Mouse (Mus musculus): ENCODE results near the gene Dusp2. TPM values are rescaled to one million over a fixed set of nuclear protein-coding genes. Genes with fewer than 3 reads are reported as not detected.

Gene Dusp2
- polyA plus RNA-seq, 1 experiment from 2014 or later, result 2.6 TPM

- Histone ChIP-seq H3K9me3 (ENCODE audit: control insufficient read depth, low read length) (no peaks in the 10 kb centered on the region), H3K27ac (replicated peaks) (no peak overlapping the region), H3K27me3 (ENCODE audit: control insufficient read depth, insufficient read depth, low read length) (no peaks in the 10 kb centered on the region), H3K9ac (ENCODE audit: low read length) (no peak overlapping the region), H3K4me1 (replicated peaks; ENCODE audit: control insufficient read depth, insufficient read depth) (no peaks in the 10 kb centered on the region), H3K4me2 (replicated peaks; ENCODE audit: low read depth) (no peak overlapping the region), H3K4me3 (ENCODE audit: low read depth, low read length) (no peak overlapping the region), H3K36me3 (ENCODE audit: control insufficient read depth, insufficient read depth, low read length) (no peaks in the 10 kb centered on the region)
- DNase-seq (ENCODE audit: low spot score), result no peak
- 100% methylated on average over 1 of the region's 1 CpGs for WGBS
- TF ChIP-seq EP300 (optimal IDR thresholded peaks at IDR 0.05) (no peak), CTCF (IDR thresholded peaks at IDR 0.05; ENCODE audit: low read depth) (no peak)
- ATAC-seq (ENCODE audit: low FRiP score, low TSS enrichment), result no peak
Observed at GRCm38 (mm10) chr2:127315155-127315470, 20.8 kb upstream of the Dusp2 start.

- no peak overlapping the region for H3K4me3 ChIP-seq (ENCODE audit: low read depth, low read length)
- WGBS, result 68% methylated on average over 5 of the region's 5 CpGs
Observed at GRCm38 (mm10) chr2:127316431-127316830, 19.5 kb upstream of the Dusp2 start.

DNA sequence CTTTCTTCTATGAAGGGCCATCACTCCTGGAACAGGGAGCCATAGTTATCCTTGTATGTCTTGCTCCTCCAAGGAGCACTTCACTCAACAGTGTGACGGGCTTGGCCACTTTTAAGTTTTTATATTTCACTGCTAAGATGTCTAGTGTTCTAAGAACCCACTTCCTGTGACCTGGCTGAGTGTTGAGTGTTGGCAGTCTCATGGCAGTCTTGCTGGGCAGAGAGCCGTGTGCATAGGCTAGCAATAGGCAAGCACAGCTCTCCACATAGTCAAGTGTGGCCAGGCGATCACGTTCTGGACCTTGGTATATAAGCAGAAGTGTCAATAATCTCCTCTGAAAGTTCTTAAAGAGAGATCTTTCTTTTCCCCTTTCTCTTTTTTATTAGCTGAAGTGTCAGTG is 17.8 kb upstream of the Dusp2 start:
- H3K9me3 ChIP-seq (ENCODE audit: control insufficient read depth, low read length), result no peaks in the 10 kb centered on the region
- no peak overlapping the region for H3K9ac ChIP-seq (ENCODE audit: low read length)
- no peak overlapping the region for H3K4me2 ChIP-seq (replicated peaks; ENCODE audit: low read depth)
- ATAC-seq (ENCODE audit: low FRiP score, low TSS enrichment), result no peak
- no peaks in the 10 kb centered on the region for H3K36me3 ChIP-seq (ENCODE audit: control insufficient read depth, insufficient read depth, low read length)
- no peak overlapping the region for H3K4me3 ChIP-seq (ENCODE audit: low read depth, low read length)
- H3K4me1 ChIP-seq (replicated peaks; ENCODE audit: control insufficient read depth, insufficient read depth), result no peaks in the 10 kb centered on the region
- TF ChIP-seq EP300 (optimal IDR thresholded peaks at IDR 0.05), result no peak
- TF ChIP-seq CTCF (IDR thresholded peaks at IDR 0.05; ENCODE audit: low read depth), result no peak
- no peak for DNase-seq (ENCODE audit: low spot score)
- no peaks in the 10 kb centered on the region for H3K27me3 ChIP-seq (ENCODE audit: control insufficient read depth, insufficient read depth, low read length)
- WGBS, result 83% methylated on average over 4 of the region's 4 CpGs
- H3K27ac ChIP-seq (replicated peaks), result no peak overlapping the region

More at GRCm38 (mm10) chr2:127316431-127316830, 19.5 kb upstream of the Dusp2 start:
- no peaks in the 10 kb centered on the region for H3K4me1 ChIP-seq (replicated peaks; ENCODE audit: control insufficient read depth, insufficient read depth)
- DNase-seq (ENCODE audit: low spot score), result no peak
- H3K9ac ChIP-seq (ENCODE audit: low read length), result no peak overlapping the region
- no peaks in the 10 kb centered on the region for H3K36me3 ChIP-seq (ENCODE audit: control insufficient read depth, insufficient read depth, low read length)
- ATAC-seq (ENCODE audit: low FRiP score, low TSS enrichment), result no peak
- no peak for TF ChIP-seq CTCF (IDR thresholded peaks at IDR 0.05; ENCODE audit: low read depth)
- no peak for TF ChIP-seq EP300 (optimal IDR thresholded peaks at IDR 0.05)
- H3K27me3 ChIP-seq (ENCODE audit: control insufficient read depth, insufficient read depth, low read length), result no peaks in the 10 kb centered on the region
- H3K9me3 ChIP-seq (ENCODE audit: control insufficient read depth, low read length), result no peaks in the 10 kb centered on the region
- no peak overlapping the region for H3K27ac ChIP-seq (replicated peaks)
- no peak overlapping the region for H3K4me2 ChIP-seq (replicated peaks; ENCODE audit: low read depth)

- WGBS, result 64% methylated on average over 4 of the region's 4 CpGs
- no peak for DNase-seq (ENCODE audit: low spot score)
- no peak for ATAC-seq (ENCODE audit: low FRiP score, low TSS enrichment)
Observed at GRCm38 (mm10) chr2:127319071-127319470, 16.9 kb upstream of the Dusp2 start.

DNA sequence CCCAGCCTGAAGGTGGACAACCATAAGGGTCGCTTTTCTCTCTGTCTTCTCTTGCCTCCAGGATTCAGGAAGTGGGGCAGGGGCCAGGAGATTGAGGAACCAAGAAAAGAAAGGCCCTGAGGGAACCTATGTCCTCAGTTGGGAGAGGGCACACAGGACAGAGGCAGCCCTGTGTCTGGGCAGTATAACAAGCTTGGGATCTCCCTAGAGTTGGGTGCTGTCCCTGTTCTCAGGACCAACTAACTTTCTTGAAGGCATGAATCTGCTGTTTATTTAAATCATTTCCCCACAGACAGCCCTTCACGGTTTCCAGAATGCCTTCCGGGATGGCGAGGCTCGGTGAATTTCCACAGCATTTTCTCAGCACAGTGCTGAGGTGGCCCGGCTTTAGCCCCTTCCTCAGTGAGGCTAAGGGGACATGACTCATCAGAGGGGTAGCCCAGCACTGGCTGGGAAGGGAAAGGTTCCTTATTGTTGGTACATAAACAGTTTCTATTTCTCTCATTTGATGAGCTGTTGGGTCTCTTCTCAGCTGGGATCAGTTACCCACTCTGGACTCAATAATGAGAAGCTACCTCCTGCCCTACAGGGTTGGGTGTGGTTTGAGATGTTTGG is 13.2 kb upstream of the Dusp2 start:
- Histone ChIP-seq H3K9me3 (ENCODE audit: control insufficient read depth, low read length) (no peaks in the 10 kb centered on the region), H3K27ac (replicated peaks) (no peak overlapping the region), H3K4me1 (replicated peaks; ENCODE audit: control insufficient read depth, insufficient read depth) (no peaks in the 10 kb centered on the region), H3K4me3 (ENCODE audit: low read depth, low read length) (no peak overlapping the region), H3K4me2 (replicated peaks; ENCODE audit: low read depth) (no peak overlapping the region), H3K36me3 (ENCODE audit: control insufficient read depth, insufficient read depth, low read length) (no peaks in the 10 kb centered on the region), H3K9ac (ENCODE audit: low read length) (no peak overlapping the region), H3K27me3 (ENCODE audit: control insufficient read depth, insufficient read depth, low read length) (no peaks in the 10 kb centered on the region)
- no peak for DNase-seq (ENCODE audit: low spot score)
- 75% methylated on average over 6 of the region's 6 CpGs for WGBS
- TF ChIP-seq CTCF (IDR thresholded peaks at IDR 0.05; ENCODE audit: low read depth) (no peak), EP300 (optimal IDR thresholded peaks at IDR 0.05) (no peak)
- ATAC-seq (ENCODE audit: low FRiP score, low TSS enrichment), result no peak

More at GRCm38 (mm10) chr2:127319071-127319470, 16.9 kb upstream of the Dusp2 start:
- TF ChIP-seq CTCF (IDR thresholded peaks at IDR 0.05; ENCODE audit: low read depth), result no peak
- no peak for TF ChIP-seq EP300 (optimal IDR thresholded peaks at IDR 0.05)
- Histone ChIP-seq H3K4me3 (ENCODE audit: low read depth, low read length) (no peak overlapping the region), H3K36me3 (ENCODE audit: control insufficient read depth, insufficient read depth, low read length) (no peaks in the 10 kb centered on the region), H3K4me1 (replicated peaks; ENCODE audit: control insufficient read depth, insufficient read depth) (no peaks in the 10 kb centered on the region), H3K4me2 (replicated peaks; ENCODE audit: low read depth) (no peak overlapping the region), H3K9ac (ENCODE audit: low read length) (no peak overlapping the region), H3K27me3 (ENCODE audit: control insufficient read depth, insufficient read depth, low read length) (no peaks in the 10 kb centered on the region), H3K9me3 (ENCODE audit: control insufficient read depth, low read length) (no peaks in the 10 kb centered on the region), H3K27ac (replicated peaks) (no peak overlapping the region)

DNA sequence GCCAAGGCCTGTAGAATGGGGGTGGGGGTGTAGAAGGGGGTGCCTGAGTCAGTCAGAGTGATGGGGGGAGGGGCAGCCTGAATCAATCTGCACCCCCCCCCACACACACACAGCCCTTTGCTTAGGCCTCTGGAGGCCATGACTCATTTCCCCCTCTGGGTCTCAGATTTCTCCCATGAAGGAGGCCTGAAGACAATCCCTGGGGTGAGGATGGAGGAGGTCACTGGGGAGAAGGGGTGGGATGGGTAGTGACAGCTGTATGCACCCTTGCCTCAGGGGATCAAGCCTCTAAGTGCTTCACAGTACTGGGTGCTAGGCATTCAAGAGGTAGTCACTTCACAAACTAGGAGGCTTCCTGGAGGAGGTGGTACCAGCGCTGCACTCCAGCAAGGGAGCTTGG is 12.3 kb upstream of the Dusp2 start:
- ATAC-seq (ENCODE audit: low FRiP score, low TSS enrichment) (no peak), DNase-seq (ENCODE audit: low spot score) (no peak)
- WGBS, result 95% methylated on average over 1 of the region's 1 CpGs
- no peak overlapping the region for H3K9ac ChIP-seq (ENCODE audit: low read length)
- no peaks in the 10 kb centered on the region for H3K4me1 ChIP-seq (replicated peaks; ENCODE audit: control insufficient read depth, insufficient read depth)
- no peak overlapping the region for H3K4me3 ChIP-seq (ENCODE audit: low read depth, low read length)
- no peaks in the 10 kb centered on the region for H3K27me3 ChIP-seq (ENCODE audit: control insufficient read depth, insufficient read depth, low read length)
- no peak overlapping the region for H3K4me2 ChIP-seq (replicated peaks; ENCODE audit: low read depth)
- H3K9me3 ChIP-seq (ENCODE audit: control insufficient read depth, low read length), result no peaks in the 10 kb centered on the region
- no peaks in the 10 kb centered on the region for H3K36me3 ChIP-seq (ENCODE audit: control insufficient read depth, insufficient read depth, low read length)
- TF ChIP-seq EP300 (optimal IDR thresholded peaks at IDR 0.05), result no peak
- no peak for TF ChIP-seq CTCF (IDR thresholded peaks at IDR 0.05; ENCODE audit: low read depth)
- H3K27ac ChIP-seq (replicated peaks), result no peak overlapping the region
